Mouse (Mus musculus) midbrain, embryonic 12.5 days (tissue): ENCODE results near the gene Pde6d. TPM values are rescaled to one million over a fixed set of nuclear protein-coding genes. Genes with fewer than 3 reads are reported as not detected.
"Not testable (repeated sequence)": the region's sequence is repeated elsewhere in the genome, so short reads cannot be mapped to it uniquely, and the experiment has no call there.

ENCODE experiments used
- ATAC-seq: fragments of 200-750 bp; cut with Nextera tagmentation; 2 replicates; pipeline ENCODE4 v1.8.0; 2017; ENCODE audit warnings: low read depth, moderate TSS enrichment, moderate library complexity; ENCODE audit not compliant: low FRiP score
- H3K27ac ChIP-seq: fragments of 300-500 bp; sonication (generic); replicated peaks from 2 replicates; pipeline ENCODE4 v1.5.1; 2016; ENCODE audit warnings: mild to moderate bottlenecking
- H3K27me3 ChIP-seq: fragments of 300-500 bp; sonication (generic); 2 replicates; pipeline ENCODE4 v1.6.1; 2016; ENCODE audit warnings: mild to moderate bottlenecking
- H3K36me3 ChIP-seq: fragments of 300-500 bp; sonication (generic); 2 replicates; pipeline ENCODE4 v1.6.1; 2016
- H3K4me1 ChIP-seq: fragments of 300-500 bp; sonication (generic); 2 replicates; pipeline ENCODE4 v1.6.1; 2016
- H3K4me2 ChIP-seq: fragments of 300-500 bp; sonication (generic); replicated peaks from 2 replicates; pipeline ENCODE4 v1.6.1; 2016; ENCODE audit warnings: mild to moderate bottlenecking, moderate library complexity
- H3K4me3 ChIP-seq: fragments of 300-500 bp; sonication (generic); 2 replicates; pipeline ENCODE4 v1.5.1; 2016; ENCODE audit warnings: mild to moderate bottlenecking
- H3K9ac ChIP-seq: fragments of 300-500 bp; sonication (generic); replicated peaks from 2 replicates; pipeline ENCODE4 v1.6.1; 2016; ENCODE audit warnings: mild to moderate bottlenecking, moderate library complexity
- H3K9me3 ChIP-seq: fragments of 300-500 bp; sonication (generic); 2 replicates; pipeline ENCODE4 v1.6.1; 2016; ENCODE audit warnings: mild to moderate bottlenecking
- WGBS: fragments of 180-500 bp; shearing (Covaris S2); methylation state at CpG from one replicate; pipeline ENCODE4 v1.1.7; 2016; 5-methylcytosine and 5-hydroxymethylcytosine counted together
- polyA plus RNA-seq: library from polyadenylated mRNA; unstranded; fragments of >200 nt; fragmentation: Nextera tagmentation; extraction: Ambion mirVana; gene quantifications from 2 replicates; pipeline ENCODE4 v1.2.1, GENCODE M21; 2016

The Pde6d gene
- polyA plus RNA-seq, 1 experiment from 2014 or later = 104 TPM

GRCm38 (mm10) chr1:86562663-86563062 lies 19.8 kb downstream of the Pde6d start:
- WGBS = 85% methylated on average over 2 of the region's 2 CpGs
- no peaks in the 10 kb centered on the region for H3K4me1 ChIP-seq
- no peak overlapping the region for H3K4me3 ChIP-seq
- ATAC-seq = no peak
- H3K27ac ChIP-seq = no peak overlapping the region
- peaks cover 28% of the 10 kb centered on the region for H3K36me3 ChIP-seq
- H3K27me3 ChIP-seq = no peaks in the 10 kb centered on the region
- H3K4me2 ChIP-seq = no peak overlapping the region
- H3K9ac ChIP-seq = no peak overlapping the region
- no peaks in the 10 kb centered on the region for H3K9me3 ChIP-seq

DNA sequence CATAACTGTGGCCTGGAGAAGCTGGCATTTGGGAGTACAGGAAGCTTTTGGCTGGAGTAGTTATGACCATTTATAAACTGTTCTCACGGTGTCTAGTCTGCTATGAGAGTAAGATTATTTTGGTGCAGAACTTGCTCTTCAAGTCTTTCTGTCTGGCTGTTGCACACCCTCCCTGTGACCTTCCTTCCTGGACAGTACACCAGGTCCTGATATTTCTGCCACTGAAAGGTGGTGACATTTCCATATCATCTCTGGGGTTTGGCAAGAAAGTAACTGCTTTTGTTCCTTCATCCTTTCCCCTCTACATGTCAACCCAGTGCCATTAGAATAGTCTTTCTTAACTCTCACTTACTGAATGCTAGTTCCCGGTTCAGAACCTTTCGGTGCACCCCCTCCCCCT lies 23.2 kb downstream of the Pde6d start:
- Histone ChIP-seq H3K4me2 (no peak overlapping the region), H3K4me3 (no peak overlapping the region), H3K36me3 (peaks cover 36% of the 10 kb centered on the region), H3K27me3 (no peaks in the 10 kb centered on the region), H3K4me1 (no peaks in the 10 kb centered on the region), H3K9me3 (no peaks in the 10 kb centered on the region), H3K9ac (no peak overlapping the region), H3K27ac (no peak overlapping the region)
- no peak for ATAC-seq
- 93% methylated on average over 3 of the region's 3 CpGs for WGBS

DNA sequence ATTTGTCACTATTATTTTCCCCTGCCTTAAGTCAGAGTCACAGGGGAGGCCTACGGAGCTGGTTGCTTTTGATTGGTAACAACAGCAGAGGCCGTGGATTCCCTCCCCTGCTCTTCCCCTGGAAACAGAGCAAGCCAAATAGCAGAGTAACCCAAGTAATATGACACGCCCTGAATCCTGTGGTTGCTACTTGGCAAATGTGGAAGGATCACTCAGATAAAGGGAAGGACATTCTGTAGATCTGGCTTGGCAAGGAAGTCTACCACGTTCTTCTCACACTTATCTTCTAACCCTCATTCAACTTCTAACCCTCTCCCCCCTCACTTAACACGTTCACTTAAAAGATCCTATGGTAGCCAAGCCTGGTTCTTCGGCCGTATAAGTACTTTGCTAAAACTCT lies 24.6 kb downstream of the Pde6d start:
- no peaks in the 10 kb centered on the region for H3K9me3 ChIP-seq
- no peaks in the 10 kb centered on the region for H3K4me1 ChIP-seq
- no peak overlapping the region for H3K27ac ChIP-seq
- no peak overlapping the region for H3K9ac ChIP-seq
- no peak for ATAC-seq
- H3K4me2 ChIP-seq = no peak overlapping the region
- peaks cover 22% of the 10 kb centered on the region for H3K36me3 ChIP-seq
- H3K27me3 ChIP-seq = no peaks in the 10 kb centered on the region
- H3K4me3 ChIP-seq = no peak overlapping the region
- 86% methylated on average over 7 of the region's 7 CpGs for WGBS

DNA sequence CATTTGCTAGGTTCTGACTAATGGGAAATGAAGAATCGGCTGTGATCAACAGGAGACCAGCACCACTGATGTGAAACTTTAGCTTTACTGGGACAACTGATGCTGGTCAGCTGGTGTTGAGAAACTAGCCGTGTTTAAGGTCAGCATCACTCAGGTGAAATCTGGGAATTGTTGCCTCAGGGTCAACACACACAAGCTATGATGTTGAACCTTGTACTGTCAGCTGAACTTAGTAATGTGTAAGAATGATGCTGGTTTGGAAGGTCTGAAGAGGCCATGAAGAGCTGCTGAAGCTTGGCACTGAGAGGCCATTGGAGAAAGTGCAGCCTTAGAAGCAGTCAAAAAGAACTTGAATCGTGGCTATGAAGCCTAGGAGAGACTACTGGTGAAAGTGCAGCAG lies 26.8 kb downstream of the Pde6d start:
- H3K36me3 ChIP-seq = peaks cover 10% of the 10 kb centered on the region; the same call in 1 of the 2 replicates
- H3K9ac ChIP-seq = no peak overlapping the region
- H3K4me3 ChIP-seq = no peak overlapping the region
- H3K4me2 ChIP-seq = no peak overlapping the region
- no peaks in the 10 kb centered on the region for H3K4me1 ChIP-seq
- no peaks in the 10 kb centered on the region for H3K27me3 ChIP-seq
- ATAC-seq = no peak
- no peak overlapping the region for H3K27ac ChIP-seq
- no peaks in the 10 kb centered on the region for H3K9me3 ChIP-seq
- 83% methylated on average over 3 of the region's 3 CpGs for WGBS

- Histone ChIP-seq H3K9me3 (no peaks in the 10 kb centered on the region), H3K27ac (no peak overlapping the region), H3K4me3 (no peak overlapping the region), H3K9ac (no peak overlapping the region), H3K4me2 (no peak overlapping the region), H3K4me1 (no peaks in the 10 kb centered on the region), H3K27me3 (no peaks in the 10 kb centered on the region), H3K36me3 (peaks cover 9% of the 10 kb centered on the region; the same call in 1 of the 2 replicates)
- WGBS = 10% methylated on average over 2 of the region's 2 CpGs
- ATAC-seq = no peak
These were observed 30.6 kb downstream of the Pde6d start for GRCm38 (mm10) chr1:86551877-86552276.

GRCm38 (mm10) chr1:86551299-86551698 lies 31.1 kb downstream of the Pde6d start:
- H3K9me3 ChIP-seq = no peaks in the 10 kb centered on the region
- 74% methylated on average over 4 of the region's 4 CpGs for WGBS
- no peak for ATAC-seq
- H3K9ac ChIP-seq = no peak overlapping the region
- H3K4me3 ChIP-seq = no peak overlapping the region
- no peak overlapping the region for H3K27ac ChIP-seq
- H3K27me3 ChIP-seq = no peaks in the 10 kb centered on the region
- no peaks in the 10 kb centered on the region for H3K4me1 ChIP-seq
- H3K36me3 ChIP-seq = peaks cover 8% of the 10 kb centered on the region
- H3K4me2 ChIP-seq = no peak overlapping the region

DNA sequence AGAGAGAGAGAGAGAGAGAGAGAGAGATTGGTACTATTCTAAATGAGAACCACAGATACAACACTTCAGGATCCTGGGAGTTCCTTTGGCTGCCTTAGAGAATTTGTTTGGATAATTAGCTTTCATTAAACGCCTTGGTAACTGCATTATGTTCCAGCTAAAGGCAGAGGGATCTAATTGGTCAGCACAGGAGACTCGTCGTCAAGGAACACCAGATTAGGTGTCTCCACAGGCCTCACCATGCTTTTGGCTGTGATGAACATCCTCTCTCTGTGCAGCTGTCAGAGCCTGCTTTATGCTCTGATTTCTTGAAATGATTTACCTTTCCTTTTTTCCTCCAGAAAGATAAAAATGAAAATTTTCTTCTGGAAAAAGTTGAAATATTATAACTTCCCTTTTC lies 35.6 kb downstream of the Pde6d start:
- Histone ChIP-seq H3K27ac (no peak overlapping the region), H3K27me3 (no peaks in the 10 kb centered on the region), H3K36me3 (peaks cover 53% of the 10 kb centered on the region), H3K9me3 (no peaks in the 10 kb centered on the region), H3K4me1 (no peaks in the 10 kb centered on the region), H3K9ac (no peak overlapping the region), H3K4me2 (no peak overlapping the region), H3K4me3 (no peak overlapping the region)
- WGBS = 70% methylated on average over 3 of the region's 3 CpGs
- ATAC-seq = no peak

DNA sequence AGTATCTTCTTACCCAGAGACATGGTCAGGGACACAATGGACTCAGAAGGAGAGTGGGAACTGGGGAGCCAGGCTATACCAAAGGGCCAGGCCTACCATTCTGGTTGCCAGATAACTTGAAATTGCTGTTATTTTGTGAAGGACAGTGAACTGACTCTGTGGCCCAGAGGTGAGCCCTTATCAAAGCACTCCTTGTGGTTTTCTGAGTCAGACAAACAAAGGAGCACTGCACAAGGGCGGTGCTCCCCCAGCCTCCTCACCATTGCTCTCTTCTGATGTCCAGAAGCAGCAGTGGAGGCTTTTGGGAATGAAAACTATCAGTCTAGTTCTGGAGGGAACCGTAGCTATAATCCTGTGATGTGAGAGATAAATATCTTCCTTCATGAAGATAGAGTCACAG lies 39.8 kb downstream of the Pde6d start:
- ATAC-seq = no peak
- Histone ChIP-seq H3K27me3 (no peaks in the 10 kb centered on the region), H3K27ac (no peak overlapping the region), H3K9ac (no peak overlapping the region), H3K4me1 (no peaks in the 10 kb centered on the region), H3K9me3 (no peaks in the 10 kb centered on the region), H3K36me3 (peaks cover 60% of the 10 kb centered on the region), H3K4me3 (no peak overlapping the region), H3K4me2 (no peak overlapping the region)
- WGBS = 89% methylated on average over 2 of the region's 2 CpGs

- H3K4me3 ChIP-seq, H3K27ac ChIP-seq, H3K9ac ChIP-seq, ATAC-seq, H3K9me3 ChIP-seq, H3K4me2 ChIP-seq, H3K4me1 ChIP-seq, H3K27me3 ChIP-seq: not testable (repeated sequence)
- H3K36me3 ChIP-seq = peaks cover 36% of the 10 kb centered on the region
- 86% methylated on average over 12 of the region's 12 CpGs for WGBS
These were observed 42.8 kb downstream of the Pde6d start for GRCm38 (mm10) chr1:86539583-86539982.

DNA sequence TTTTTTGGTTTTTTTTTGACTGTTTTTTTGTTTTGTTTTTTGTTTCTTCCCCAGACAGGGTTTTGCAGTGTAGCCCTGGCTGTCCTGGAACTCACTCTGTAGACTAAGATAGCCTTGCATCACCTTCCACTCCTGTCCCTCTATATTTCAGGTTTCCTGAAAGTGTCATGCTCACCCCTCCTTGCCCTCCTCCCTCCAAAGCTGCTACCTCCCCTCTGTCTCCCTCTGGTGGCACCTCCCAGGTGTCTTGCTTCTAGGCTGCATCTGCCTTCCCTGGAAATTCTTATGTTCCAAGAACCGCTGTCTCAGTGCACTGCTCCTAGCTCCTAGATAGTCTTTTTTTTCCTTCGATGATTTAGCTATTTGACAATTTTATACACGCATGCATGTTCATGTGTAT lies 44.0 kb downstream of the Pde6d start:
- Histone ChIP-seq H3K4me3 (no peak overlapping the region), H3K27ac (no peak overlapping the region), H3K36me3 (peaks cover 28% of the 10 kb centered on the region), H3K4me1 (no peaks in the 10 kb centered on the region), H3K9me3 (no peaks in the 10 kb centered on the region), H3K4me2 (no peak overlapping the region), H3K9ac (no peak overlapping the region), H3K27me3 (no peaks in the 10 kb centered on the region)
- WGBS = 63% methylated on average over 3 of the region's 3 CpGs
- ATAC-seq = no peak

- Histone ChIP-seq H3K36me3 (peaks cover 27% of the 10 kb centered on the region), H3K4me2 (no peak overlapping the region), H3K27me3 (no peaks in the 10 kb centered on the region), H3K4me3 (no peak overlapping the region), H3K4me1 (peaks cover 34% of the 10 kb centered on the region), H3K27ac (no peak overlapping the region; the same call in 1 of the 2 replicates), H3K9ac (0 out of 2 replicates have a peak overlapping the region, but pooled peaks have one; percentile 15), H3K9me3 (no peaks in the 10 kb centered on the region)
- WGBS = 84% methylated on average over 6 of the region's 6 CpGs
- no peak for ATAC-seq
These were observed 48.9 kb downstream of the Pde6d start for GRCm38 (mm10) chr1:86533411-86534130.

- Histone ChIP-seq H3K27ac (peak overlapping the region; percentile 77), H3K4me1 (peaks cover 34% of the 10 kb centered on the region), H3K9ac (no peak overlapping the region), H3K4me3 (peak overlapping the region; percentile 9; the same call in 1 of the 2 replicates), H3K4me2 (peak overlapping the region; percentile 18), H3K36me3 (peaks cover 28% of the 10 kb centered on the region), H3K27me3 (no peaks in the 10 kb centered on the region), H3K9me3 (no peaks in the 10 kb centered on the region)
- peak; percentile 66 for ATAC-seq
- WGBS = 24% methylated on average over 11 of the region's 11 CpGs
These were observed 49.9 kb downstream of the Pde6d start for GRCm38 (mm10) chr1:86532362-86533051.
